Mouse (Mus musculus): ENCODE measurements around the gene Kifc1.

- TF ChIP-seq POLR2A (IDR thresholded peaks at IDR 0.05; ENCODE audit: insufficient read length, low read depth) (no peak), MYOD1 (IDR thresholded peaks at IDR 0.05; ENCODE audit: control insufficient read depth in 1 of 3, insufficient read length in 2 of 3, low read depth in 2 of 3) (no peak), MAX (IDR thresholded peaks at IDR 0.05; ENCODE audit: low read depth) (no peak), POLR2AphosphoS2 (IDR thresholded peaks at IDR 0.05; ENCODE audit: insufficient read length, low read depth) (no peak), TCF12 (IDR thresholded peaks at IDR 0.05; ENCODE audit: insufficient read depth, poor library complexity, severe bottlenecking) (no peak)
These were observed 22.8 kb upstream of the Kifc1 start for GRCm38 (mm10) chr17:33913264-33913663.

All from myocyte (in vitro differentiated cells).